Mouse (Mus musculus) layer of hippocampus, adult 9-10 months (tissue): ENCODE results near the gene Nos1.
A peak's percentile ranks its signal among the peaks of the same experiment; 100 is the strongest.

Experiments
- DNase-seq: peaks from one replicate; pipeline ENCODE4 v3.0.0; 2022; ENCODE audit warnings: low spot score

Nos1 gene

GRCm38 (mm10) chr5:117898055-117898806 lies 117.4 kb downstream of the Nos1 start:
- no peak for DNase-seq

- no peak for DNase-seq
Measured at GRCm38 (mm10) chr5:117899361-117899760, 118.5 kb downstream of the Nos1 start.

- no peak for DNase-seq
Measured at GRCm38 (mm10) chr5:117900921-117901705, 120.3 kb downstream of the Nos1 start.

- no peak for DNase-seq
Measured at GRCm38 (mm10) chr5:117903534-117903933, 122.7 kb downstream of the Nos1 start.

- DNase-seq = no peak
Measured at GRCm38 (mm10) chr5:117905728-117906127, 124.9 kb downstream of the Nos1 start.

- no peak for DNase-seq
Measured at GRCm38 (mm10) chr5:117909524-117909923, 128.7 kb downstream of the Nos1 start.

- DNase-seq = peak; percentile 8
Measured at GRCm38 (mm10) chr5:117916349-117916748, 135.5 kb downstream of the Nos1 start.

- DNase-seq = no peak
Measured at GRCm38 (mm10) chr5:117916906-117917305, 136.1 kb downstream of the Nos1 start.

GRCm38 (mm10) chr5:117921786-117922528 lies 141.1 kb downstream of the Nos1 start:
- DNase-seq = no peak

GRCm38 (mm10) chr5:117923688-117924087 lies 142.9 kb downstream of the Nos1 start:
- no peak for DNase-seq

GRCm38 (mm10) chr5:117928553-117928952 lies 147.7 kb downstream of the Nos1 start:
- DNase-seq = no peak

- DNase-seq = no peak
Measured at GRCm38 (mm10) chr5:117932222-117932621, 151.4 kb downstream of the Nos1 start.

GRCm38 (mm10) chr5:117932862-117933261 lies 152.0 kb downstream of the Nos1 start:
- DNase-seq = peak; percentile 59

GRCm38 (mm10) chr5:117936346-117936745 lies 155.5 kb downstream of the Nos1 start:
- no peak for DNase-seq

GRCm38 (mm10) chr5:117937186-117937585 lies 156.4 kb downstream of the Nos1 start:
- DNase-seq = no peak

- no peak for DNase-seq
Measured at GRCm38 (mm10) chr5:117938182-117938581, 157.3 kb downstream of the Nos1 start.

- peak; percentile 29 for DNase-seq
Measured at GRCm38 (mm10) chr5:117939402-117939801, 158.6 kb downstream of the Nos1 start.

- no peak for DNase-seq
Measured at GRCm38 (mm10) chr5:117941552-117941951, 160.7 kb downstream of the Nos1 start.

GRCm38 (mm10) chr5:117946605-117947004 lies 165.8 kb downstream of the Nos1 start:
- peak; percentile 67 for DNase-seq

- DNase-seq = no peak
Measured at GRCm38 (mm10) chr5:117949393-117949792, 168.6 kb downstream of the Nos1 start.

- no peak for DNase-seq
Measured at GRCm38 (mm10) chr5:117953893-117954292, 173.1 kb downstream of the Nos1 start.

- no peak for DNase-seq
Measured at GRCm38 (mm10) chr5:117954429-117954828, 173.6 kb downstream of the Nos1 start.
